Mouse (Mus musculus) urinary bladder, postnatal 14 days (tissue): ENCODE results near the gene Pecr.
"Not testable (repeated sequence)": the region's sequence is repeated elsewhere in the genome, so short reads cannot be mapped to it uniquely, and the experiment has no call there.

ENCODE experiments used
- DNase-seq: peaks from one replicate; pipeline ENCODE4 v3.0.0; 2021; ENCODE audit warnings: low spot score

The Pecr gene

DNA sequence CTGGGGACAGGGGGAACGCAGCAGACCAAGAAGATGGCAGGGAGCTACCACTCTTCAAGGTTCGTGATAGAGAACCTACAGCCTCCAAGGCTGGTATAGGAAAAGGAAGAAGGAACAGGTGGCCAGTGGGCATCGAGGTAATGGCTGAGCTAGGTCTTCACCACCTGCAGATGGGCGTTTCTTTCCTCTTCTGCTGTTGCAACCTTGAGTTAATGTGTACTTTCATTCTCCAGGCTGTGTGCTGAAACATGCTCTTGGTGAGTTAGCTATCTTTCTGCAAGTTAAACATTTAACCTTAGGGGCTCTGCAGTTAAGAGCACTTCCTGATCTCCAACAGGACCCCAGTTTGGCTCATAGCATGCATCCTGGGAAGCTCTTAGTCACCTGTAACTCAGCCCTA is 3.8 kb upstream of the Pecr start:
- DNase-seq, result no peak

DNA sequence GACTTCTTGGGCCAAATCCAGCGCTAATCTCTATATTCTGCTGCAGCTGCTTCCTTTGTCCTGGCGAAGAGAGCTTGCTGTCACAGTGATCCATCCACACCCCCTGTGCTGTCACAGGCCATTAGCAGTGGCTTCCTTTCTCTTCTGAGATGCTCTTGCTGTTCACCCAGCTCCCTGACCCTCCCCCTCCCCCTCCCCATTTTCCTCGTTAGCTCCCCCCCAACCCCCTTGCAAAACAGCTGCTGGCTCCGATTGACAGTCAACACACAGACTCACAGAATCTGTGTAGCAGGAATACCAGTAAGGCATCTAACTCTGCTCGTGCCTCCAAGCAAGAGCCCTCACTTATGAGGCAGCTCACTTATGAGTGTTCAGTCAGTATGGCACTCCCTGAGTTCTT is 2.8 kb upstream of the Pecr start:
- DNase-seq, result no peak

DNA sequence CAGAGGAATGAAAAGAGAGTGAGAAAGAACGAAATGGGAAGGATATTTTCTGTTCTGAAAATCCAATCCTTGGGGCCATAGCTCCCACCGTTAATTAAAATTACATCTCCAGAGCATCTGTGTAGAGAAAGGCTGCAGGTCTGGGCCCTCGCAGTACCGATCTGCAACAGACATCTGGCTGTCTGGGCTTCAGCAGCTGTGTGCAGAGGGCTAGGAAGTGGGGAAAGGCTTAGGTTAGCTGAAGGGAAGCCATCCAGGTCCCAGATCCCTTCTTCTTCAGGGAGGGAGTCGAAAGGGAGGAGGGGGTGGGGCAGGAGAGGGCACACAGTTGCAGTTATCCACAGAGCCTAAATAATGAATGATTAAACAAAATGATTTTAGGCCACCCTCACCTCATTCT is 425 bp upstream of the Pecr start:
- DNase-seq, result no peak

DNA sequence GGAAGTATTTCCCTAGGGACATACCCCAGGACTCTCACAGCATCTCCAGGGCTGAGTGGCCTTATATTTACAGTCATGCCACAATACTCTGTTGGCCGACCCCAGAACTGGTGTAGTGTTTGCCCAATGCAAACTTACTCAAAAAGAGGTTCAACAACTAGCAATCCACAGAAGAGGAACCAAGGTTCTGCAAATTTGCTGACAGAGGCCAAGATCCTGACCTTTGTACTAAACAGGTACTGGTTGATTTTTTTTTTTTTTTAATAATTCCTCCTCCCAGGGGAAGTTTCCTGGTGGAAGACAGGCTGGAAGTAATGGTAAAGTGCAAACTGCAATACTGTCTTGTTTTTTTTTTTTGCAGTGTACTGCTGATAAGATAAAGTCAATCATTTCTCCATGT is 1.5 kb downstream of the Pecr start:
- DNase-seq, result no peak

DNA sequence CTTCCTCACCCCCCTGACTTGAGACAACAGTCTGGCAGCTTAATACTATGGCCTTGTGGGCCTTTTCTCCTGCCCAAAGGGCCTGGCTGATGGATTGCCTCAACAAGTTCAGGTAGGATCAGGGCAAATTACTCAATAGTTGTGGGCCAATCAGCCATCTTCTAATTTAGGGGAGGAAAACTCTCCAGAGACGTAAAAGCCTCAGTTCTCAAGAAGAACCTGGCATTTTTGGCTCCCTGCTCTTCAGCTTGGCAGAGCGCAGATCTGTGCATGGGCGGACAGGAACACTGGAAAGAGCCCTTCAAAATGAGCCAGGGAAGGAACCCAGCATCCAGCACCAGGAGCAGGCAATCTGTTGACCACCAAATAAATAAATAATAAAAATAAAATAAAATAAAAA is 6.0 kb downstream of the Pecr start:
- DNase-seq, result no peak

- no peak for DNase-seq
Observed at GRCm38 (mm10) chr1:72263099-72263498, 21.0 kb downstream of the Pecr start.

GRCm38 (mm10) chr1:72256381-72257256 is 27.5 kb downstream of the Pecr start:
- no peak for DNase-seq

DNA sequence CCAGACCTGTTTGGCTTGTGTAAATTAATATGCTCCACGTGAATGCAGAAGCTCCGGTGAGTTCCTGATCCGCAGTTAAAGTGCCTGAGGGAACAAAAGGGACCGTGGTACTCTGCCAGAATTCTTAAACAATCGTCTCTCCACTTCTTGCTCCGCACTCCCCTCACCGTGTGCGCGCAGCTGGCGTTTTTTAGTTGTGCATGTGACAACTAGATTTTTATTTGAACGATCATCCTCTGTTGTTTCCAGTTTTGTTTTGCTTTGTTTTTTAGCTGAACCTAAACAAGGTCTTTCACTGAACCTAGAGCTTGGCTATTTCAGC is 28.3 kb downstream of the Pecr start:
- DNase-seq, result no peak

GRCm38 (mm10) chr1:72255062-72255853 is 28.9 kb downstream of the Pecr start:
- DNase-seq, result peak; percentile 65

- DNase-seq, result peak; percentile 93
Observed at GRCm38 (mm10) chr1:72254545-72255061, 29.5 kb downstream of the Pecr start.

- DNase-seq, result peak; percentile 13
Observed at GRCm38 (mm10) chr1:72253881-72254491, 30.1 kb downstream of the Pecr start.

GRCm38 (mm10) chr1:72251806-72252205 is 32.3 kb downstream of the Pecr start:
- DNase-seq, result no peak

DNA sequence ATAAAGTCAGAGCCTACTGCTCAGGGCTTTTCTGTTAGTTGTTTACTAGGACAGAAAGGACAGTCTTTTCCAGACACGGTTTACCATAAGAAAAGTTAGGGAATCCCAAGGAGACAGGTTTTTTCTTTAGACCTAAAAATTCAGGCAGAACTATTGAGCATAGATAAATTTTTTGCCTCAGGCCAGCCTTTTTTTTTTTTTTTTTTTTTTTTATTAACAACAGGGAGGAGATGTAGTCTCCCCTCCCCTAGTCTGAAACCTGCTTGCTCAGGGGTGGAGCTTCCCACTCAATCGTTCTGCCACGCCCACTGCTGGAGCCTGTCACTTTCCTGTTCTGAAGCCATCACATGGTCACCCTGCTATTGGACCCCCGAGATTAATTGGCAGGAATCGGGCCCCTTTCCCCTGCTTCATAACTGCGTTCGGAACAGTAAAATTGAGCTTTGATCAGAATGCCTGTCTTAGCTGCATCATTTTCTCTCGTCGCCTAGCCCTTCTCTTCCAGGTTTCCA is 35.8 kb downstream of the Pecr start:
- not testable (repeated sequence) for DNase-seq

DNA sequence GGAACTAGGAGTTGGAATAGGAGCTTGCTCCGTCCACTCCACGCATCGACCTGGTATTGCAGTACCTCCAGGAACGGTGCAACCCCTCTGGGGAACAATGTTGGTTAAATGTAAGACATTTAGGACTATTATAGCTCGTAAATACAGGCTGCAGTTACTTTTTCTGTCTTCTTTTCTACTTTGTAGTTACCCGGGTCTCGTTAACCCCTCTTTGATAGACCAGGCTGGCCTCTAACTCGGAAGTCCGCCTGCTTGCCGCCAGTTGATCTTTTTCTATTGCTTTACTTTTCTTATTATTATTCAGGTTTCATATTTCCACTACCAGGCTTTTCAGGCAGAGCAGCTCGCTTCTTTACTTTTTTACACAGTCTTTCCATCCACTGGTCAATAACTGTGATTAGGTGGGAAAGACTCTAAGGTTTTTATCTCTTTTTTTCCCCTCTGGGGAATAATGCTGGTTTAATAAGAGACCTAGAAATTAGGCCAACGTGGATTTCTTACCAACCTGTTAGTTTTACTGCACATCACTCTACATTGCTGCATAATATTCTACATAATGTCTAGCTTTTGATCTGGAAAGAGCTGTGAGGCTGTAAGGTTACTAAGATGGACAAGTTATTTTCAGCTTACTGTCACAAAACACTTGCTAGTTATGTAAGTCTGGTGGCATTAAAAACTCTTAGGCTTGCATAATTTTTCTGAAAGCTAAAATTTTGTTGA is 39.6 kb downstream of the Pecr start:
- DNase-seq, result peak; percentile 26

GRCm38 (mm10) chr1:72243656-72244316 is 40.3 kb downstream of the Pecr start:
- peak; percentile 97 for DNase-seq

- DNase-seq, result no peak
Observed at GRCm38 (mm10) chr1:72242581-72243143, 41.5 kb downstream of the Pecr start.

- DNase-seq, result not testable (repeated sequence)
Observed at GRCm38 (mm10) chr1:72239113-72239512, 45.0 kb downstream of the Pecr start.

- DNase-seq, result no peak
Observed at GRCm38 (mm10) chr1:72238016-72238580, 46.0 kb downstream of the Pecr start.

DNA sequence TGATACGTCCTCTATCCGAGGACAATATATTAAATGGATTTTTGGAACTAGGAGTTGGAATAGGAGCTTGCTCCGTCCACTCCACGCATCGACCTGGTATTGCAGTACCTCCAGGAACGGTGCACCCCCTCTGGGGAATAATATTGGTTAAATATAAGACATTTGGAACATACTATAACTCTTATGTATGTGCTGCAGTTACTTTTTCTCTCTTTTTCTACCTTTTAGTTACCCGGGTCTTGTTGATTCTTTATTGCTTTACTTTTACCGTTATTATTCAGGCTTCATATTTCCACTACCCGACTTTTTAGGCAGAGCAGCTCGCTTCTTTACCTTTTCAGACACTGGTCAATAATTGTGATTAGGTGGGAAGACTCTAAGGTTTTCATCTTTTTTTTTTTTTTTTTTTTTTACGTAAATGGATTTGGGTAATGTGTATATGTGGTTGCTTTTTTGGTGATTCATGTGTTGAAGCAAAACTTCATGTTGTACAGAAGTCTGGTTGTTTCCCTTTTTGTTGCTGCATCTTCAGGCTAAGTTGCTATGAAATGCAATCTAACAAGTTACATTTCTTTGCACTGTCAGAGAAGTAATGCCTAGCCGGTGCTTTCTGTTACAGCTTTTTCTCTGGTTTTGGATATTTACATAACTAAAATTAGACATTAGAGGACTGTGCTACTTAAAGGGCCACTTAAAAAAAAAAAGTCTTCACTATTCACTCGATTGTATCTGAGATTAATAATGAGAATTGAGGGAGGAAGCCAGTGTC is 46.9 kb downstream of the Pecr start:
- DNase-seq, result peak; percentile 60
